Mouse (Mus musculus): Measurements from ENCODE around the gene Acsm1. TPM values are rescaled to one million over a fixed set of nuclear protein-coding genes. Genes with fewer than 3 reads are reported as not detected.
"Not testable (repeated sequence)": the region's sequence is repeated elsewhere in the genome, so short reads cannot be mapped to it uniquely, and the experiment has no call there.

Gene Acsm1
- polyA plus RNA-seq (2012; rRNA removed), result 0.04 TPM in 1 of 2 replicates, not detected in the other

- no peak for DNase-seq (ENCODE audit: low spot score)
These were observed at the start of gene Acsm1 for GRCm38 (mm10) chr7:119606664-119607076. Acsm1 (plus strand) TSS chr7:119607026.

GRCm38 (mm10) chr7:119559789-119560451 is 46.9 kb upstream of the Acsm1 start:
- DNase-seq (ENCODE audit: low spot score), result no peak

- no peak for DNase-seq (ENCODE audit: low spot score)
These were observed 46.4 kb upstream of the Acsm1 start for GRCm38 (mm10) chr7:119560452-119560835.

GRCm38 (mm10) chr7:119561441-119561840 is 45.4 kb upstream of the Acsm1 start:
- no peak for DNase-seq (ENCODE audit: low spot score)

- not testable (repeated sequence) for DNase-seq (ENCODE audit: low spot score)
These were observed 44.4 kb upstream of the Acsm1 start for GRCm38 (mm10) chr7:119562476-119562875.

- no peak for DNase-seq (ENCODE audit: low spot score)
These were observed 12.2 kb upstream of the Acsm1 start for GRCm38 (mm10) chr7:119594530-119595107.

GRCm38 (mm10) chr7:119595306-119595705 is 11.5 kb upstream of the Acsm1 start:
- DNase-seq (ENCODE audit: low spot score), result no peak

GRCm38 (mm10) chr7:119596536-119596935 is 10.3 kb upstream of the Acsm1 start:
- DNase-seq (ENCODE audit: low spot score), result no peak

- DNase-seq (ENCODE audit: low spot score), result no peak
These were observed 5.5 kb upstream of the Acsm1 start for GRCm38 (mm10) chr7:119601195-119601953.

GRCm38 (mm10) chr7:119601954-119602317 is 4.9 kb upstream of the Acsm1 start:
- no peak for DNase-seq (ENCODE audit: low spot score)

GRCm38 (mm10) chr7:119604903-119605483 is 1.8 kb upstream of the Acsm1 start:
- no peak for DNase-seq (ENCODE audit: low spot score)

GRCm38 (mm10) chr7:119605926-119606663 is 731 bp upstream of the Acsm1 start:
- no peak for DNase-seq (ENCODE audit: low spot score)

- no peak for DNase-seq (ENCODE audit: low spot score)
These were observed 1.1 kb downstream of the Acsm1 start for GRCm38 (mm10) chr7:119607796-119608515.

- no peak for DNase-seq (ENCODE audit: low spot score)
These were observed 9.7 kb downstream of the Acsm1 start for GRCm38 (mm10) chr7:119616531-119616930.

GRCm38 (mm10) chr7:119617593-119617992 is 10.8 kb downstream of the Acsm1 start:
- DNase-seq (ENCODE audit: low spot score), result no peak

- no peak for DNase-seq (ENCODE audit: low spot score)
These were observed 11.5 kb downstream of the Acsm1 start for GRCm38 (mm10) chr7:119618209-119618935.

- DNase-seq (ENCODE audit: low spot score), result no peak
These were observed 13.3 kb downstream of the Acsm1 start for GRCm38 (mm10) chr7:119620157-119620556.

- DNase-seq (ENCODE audit: low spot score), result no peak
These were observed 31.9 kb downstream of the Acsm1 start for GRCm38 (mm10) chr7:119638773-119639172.

GRCm38 (mm10) chr7:119642307-119642706 is 35.5 kb downstream of the Acsm1 start:
- no peak for DNase-seq (ENCODE audit: low spot score)

- DNase-seq (ENCODE audit: low spot score), result no peak
These were observed 61.1 kb downstream of the Acsm1 start for GRCm38 (mm10) chr7:119667893-119668292.
